Mouse (Mus musculus): ENCODE results near the gene Pde5a. TPM values are rescaled to one million over a fixed set of nuclear protein-coding genes. Genes with fewer than 3 reads are reported as not detected.

Gene Pde5a
- polyA plus RNA-seq, 1 experiment from 2014 or later, result 57.4 TPM

- Histone ChIP-seq H3K4me1 (ENCODE audit: insufficient read depth) (no peaks in the 10 kb centered on the region), H3K4me2 (no peak overlapping the region), H3K4me3 (ENCODE audit: low read depth, low read length) (no peak overlapping the region), H3K27ac (ENCODE audit: low read depth) (no peak overlapping the region), H3K27me3 (ENCODE audit: insufficient read depth, low read length) (no peaks in the 10 kb centered on the region), H3K9ac (no peak overlapping the region), H3K36me3 (ENCODE audit: insufficient read depth) (peaks cover 29% of the 10 kb centered on the region), H3K9me3 (ENCODE audit: low read depth, low read length) (no peaks in the 10 kb centered on the region)
- 80% methylated on average over 8 of the region's 8 CpGs for WGBS
- ATAC-seq (ENCODE audit: insufficient read depth), result no peak
- TF ChIP-seq CTCF (IDR thresholded peaks at IDR 0.05; ENCODE audit: low read depth), result no peak
- DNase-seq, result no peak
These were observed 34.6 kb downstream of the Pde5a start for GRCm38 (mm10) chr3:122763240-122763761.

- no peak overlapping the region for H3K4me3 ChIP-seq (ENCODE audit: low read depth, low read length)
- H3K36me3 ChIP-seq (ENCODE audit: insufficient read depth), result peaks cover 29% of the 10 kb centered on the region
- H3K9ac ChIP-seq, result no peak overlapping the region
- H3K4me2 ChIP-seq, result no peak overlapping the region
- no peak for DNase-seq
- H3K9me3 ChIP-seq (ENCODE audit: low read depth, low read length), result no peaks in the 10 kb centered on the region
- 68% methylated on average over 14 of the region's 14 CpGs for WGBS
- no peaks in the 10 kb centered on the region for H3K27me3 ChIP-seq (ENCODE audit: insufficient read depth, low read length)
- H3K4me1 ChIP-seq (ENCODE audit: insufficient read depth), result no peaks in the 10 kb centered on the region
- no peak overlapping the region for H3K27ac ChIP-seq (ENCODE audit: low read depth)
- no peak for TF ChIP-seq CTCF (IDR thresholded peaks at IDR 0.05; ENCODE audit: low read depth)
- no peak for ATAC-seq (ENCODE audit: insufficient read depth)
These were observed 35.0 kb downstream of the Pde5a start for GRCm38 (mm10) chr3:122763768-122764167.

- Histone ChIP-seq H3K36me3 (ENCODE audit: insufficient read depth) (peaks cover 31% of the 10 kb centered on the region), H3K9me3 (ENCODE audit: low read depth, low read length) (no peaks in the 10 kb centered on the region), H3K27ac (ENCODE audit: low read depth) (no peak overlapping the region), H3K4me2 (no peak overlapping the region), H3K9ac (no peak overlapping the region), H3K27me3 (ENCODE audit: insufficient read depth, low read length) (no peaks in the 10 kb centered on the region), H3K4me3 (ENCODE audit: low read depth, low read length) (no peak overlapping the region), H3K4me1 (ENCODE audit: insufficient read depth) (no peaks in the 10 kb centered on the region)
- TF ChIP-seq CTCF (IDR thresholded peaks at IDR 0.05; ENCODE audit: low read depth), result no peak
- DNase-seq (peak; percentile 50), ATAC-seq (ENCODE audit: insufficient read depth) (no peak)
- 33% methylated on average over 4 of the region's 4 CpGs for WGBS
These were observed 38.2 kb downstream of the Pde5a start for GRCm38 (mm10) chr3:122766930-122767329.

- Histone ChIP-seq H3K36me3 (ENCODE audit: insufficient read depth) (peaks cover 22% of the 10 kb centered on the region; the same call in 1 of the 2 replicates), H3K4me3 (ENCODE audit: low read depth, low read length) (no peak overlapping the region), H3K9ac (no peak overlapping the region), H3K4me1 (ENCODE audit: insufficient read depth) (no peaks in the 10 kb centered on the region), H3K9me3 (ENCODE audit: low read depth, low read length) (no peaks in the 10 kb centered on the region), H3K27ac (ENCODE audit: low read depth) (no peak overlapping the region), H3K4me2 (no peak overlapping the region), H3K27me3 (ENCODE audit: insufficient read depth, low read length) (no peaks in the 10 kb centered on the region)
- ATAC-seq (ENCODE audit: insufficient read depth) (no peak), DNase-seq (no peak)
- 75% methylated on average over 5 of the region's 5 CpGs for WGBS
- no peak for TF ChIP-seq CTCF (IDR thresholded peaks at IDR 0.05; ENCODE audit: low read depth)
These were observed 39.1 kb downstream of the Pde5a start for GRCm38 (mm10) chr3:122767841-122768240.

- TF ChIP-seq CTCF (IDR thresholded peaks at IDR 0.05; ENCODE audit: low read depth), result no peak
- Histone ChIP-seq H3K27ac (ENCODE audit: low read depth) (0 out of 2 replicates have a peak overlapping the region, but pooled peaks have one; percentile 20), H3K9ac (no peak overlapping the region), H3K36me3 (ENCODE audit: insufficient read depth) (peaks cover 54% of the 10 kb centered on the region), H3K4me3 (ENCODE audit: low read depth, low read length) (no peak overlapping the region), H3K4me1 (ENCODE audit: insufficient read depth) (no peaks in the 10 kb centered on the region), H3K27me3 (ENCODE audit: insufficient read depth, low read length) (no peaks in the 10 kb centered on the region), H3K4me2 (no peak overlapping the region), H3K9me3 (ENCODE audit: low read depth, low read length) (no peaks in the 10 kb centered on the region)
- DNase-seq, result no peak
- ATAC-seq (ENCODE audit: insufficient read depth), result no peak
- WGBS, result 70% methylated on average over 6 of the region's 6 CpGs
These were observed 52.7 kb downstream of the Pde5a start for GRCm38 (mm10) chr3:122781417-122781816.

- Histone ChIP-seq H3K9me3 (ENCODE audit: low read depth, low read length) (no peaks in the 10 kb centered on the region), H3K27ac (ENCODE audit: low read depth) (no peak overlapping the region), H3K9ac (no peak overlapping the region), H3K36me3 (ENCODE audit: insufficient read depth) (peaks cover 50% of the 10 kb centered on the region), H3K4me3 (ENCODE audit: low read depth, low read length) (no peak overlapping the region), H3K4me1 (ENCODE audit: insufficient read depth) (no peaks in the 10 kb centered on the region), H3K4me2 (no peak overlapping the region), H3K27me3 (ENCODE audit: insufficient read depth, low read length) (no peaks in the 10 kb centered on the region)
- TF ChIP-seq CTCF (IDR thresholded peaks at IDR 0.05; ENCODE audit: low read depth), result peak; percentile 30
- 57% methylated on average over 1 of the region's 1 CpGs for WGBS
- no peak for ATAC-seq (ENCODE audit: insufficient read depth)
- DNase-seq, result peak; percentile 66
These were observed 55.5 kb downstream of the Pde5a start for GRCm38 (mm10) chr3:122784245-122784644.

- Histone ChIP-seq H3K27ac (ENCODE audit: low read depth) (no peak overlapping the region), H3K9me3 (ENCODE audit: low read depth, low read length) (no peaks in the 10 kb centered on the region), H3K4me2 (no peak overlapping the region), H3K36me3 (ENCODE audit: insufficient read depth) (peaks cover 52% of the 10 kb centered on the region), H3K4me3 (ENCODE audit: low read depth, low read length) (no peak overlapping the region), H3K27me3 (ENCODE audit: insufficient read depth, low read length) (no peaks in the 10 kb centered on the region), H3K9ac (no peak overlapping the region), H3K4me1 (ENCODE audit: insufficient read depth) (no peaks in the 10 kb centered on the region)
- no peak for DNase-seq
- 90% methylated on average over 9 of the region's 9 CpGs for WGBS
- ATAC-seq (ENCODE audit: insufficient read depth), result no peak
- TF ChIP-seq CTCF (IDR thresholded peaks at IDR 0.05; ENCODE audit: low read depth), result no peak
These were observed 59.6 kb downstream of the Pde5a start for GRCm38 (mm10) chr3:122788314-122788713.

All from lung, embryonic 14.5 days (tissue).